In genomic region chr17:5189551-5190351, GRCm38 (mm10) we compare ENCODE assay signal across 8 mouse cellular contexts.
DNase-seq lines count a peak whose midpoint lies in the region; ATAC-seq and TF ChIP-seq lines count a peak whose summit lies in the region.

No protein-coding gene starts in this region.

- peak; percentile 97 for ATAC-seq in heart, embryonic 13.5 days (ENCODE audit: extremely low read depth, insufficient number of reproducible peaks, low FRiP score, low TSS enrichment)
- peak; percentile 96 for ATAC-seq in liver, embryonic 12.5 days
- peak; percentile 98 for ATAC-seq in stomach, embryonic 15.5 days (ENCODE audit: insufficient read depth, low FRiP score, low read depth)

- DNase-seq in brain, embryonic 14.5 days (ENCODE audit: low read depth): peak; percentile 95
- peak; percentile 98 for DNase-seq in kidney, postnatal 10 days
- DNase-seq in natural killer cell, adult 2 months (ENCODE audit: low spot score in 2 of 2): peak; percentile 76 to 77

- H3K27ac ChIP-seq in heart, embryonic 13.5 days (replicated peaks): peak overlapping the region; percentile 100
- peak overlapping the region; percentile 99 for H3K27ac ChIP-seq in liver, embryonic 12.5 days
- H3K27ac ChIP-seq in stomach, embryonic 15.5 days: peak overlapping the region; percentile 100

- H3K36me3 ChIP-seq in C2C12 (ENCODE audit: control insufficient read depth, insufficient read depth): no peaks in the 10 kb centered on the region
- H3K36me3 ChIP-seq in erythroblast, embryonic 14.5 days (ENCODE audit: control insufficient read depth): no peaks in the 10 kb centered on the region; the same call in 1 of the 2 replicates
- no peaks in the 10 kb centered on the region for H3K36me3 ChIP-seq in heart, embryonic 13.5 days
- H3K36me3 ChIP-seq in liver, embryonic 12.5 days: no peaks in the 10 kb centered on the region
- no peaks in the 10 kb centered on the region for H3K36me3 ChIP-seq in stomach, embryonic 15.5 days

- H3K4me2 ChIP-seq in heart, embryonic 13.5 days: peak overlapping the region; percentile 87
- H3K4me2 ChIP-seq in liver, embryonic 12.5 days: peak overlapping the region; percentile 86
- H3K4me2 ChIP-seq in stomach, embryonic 15.5 days: peak overlapping the region; percentile 89

- H3K9ac ChIP-seq in heart, embryonic 13.5 days: peak overlapping the region; percentile 91
- peak overlapping the region; percentile 83 for H3K9ac ChIP-seq in liver, embryonic 12.5 days
- peak overlapping the region; percentile 66 for H3K9ac ChIP-seq in stomach, embryonic 15.5 days

- peak; percentile 66; the same call in 1 of the 2 replicates for TF ChIP-seq POLR2A in brain, embryonic 14.5 days (IDR thresholded peaks at IDR 0.05; ENCODE audit: borderline replicate concordance, extremely low read depth, insufficient read depth, insufficient read length, poor library complexity, severe bottlenecking)

- peaks cover 69% of the 10 kb centered on the region for H3K4me1 ChIP-seq in erythroblast, embryonic 14.5 days (ENCODE audit: control insufficient read depth)
- peaks cover 56% of the 10 kb centered on the region for H3K4me1 ChIP-seq in heart, embryonic 13.5 days
- peaks cover 63% of the 10 kb centered on the region for H3K4me1 ChIP-seq in liver, embryonic 12.5 days
- peaks cover 16% of the 10 kb centered on the region for H3K4me1 ChIP-seq in stomach, embryonic 15.5 days

- H3K79me2 ChIP-seq in C2C12 (ENCODE audit: control insufficient read depth, insufficient read depth): peaks cover 16% of the 10 kb centered on the region

- WGBS in heart, embryonic 13.5 days: 2% methylated on average over 40 of the region's 40 CpGs
- WGBS in liver, embryonic 12.5 days (ENCODE audit: insufficient replicate concordance): 2% methylated on average over 39 of the region's 40 CpGs
- WGBS in stomach, embryonic 15.5 days: 1% methylated on average over 38 of the region's 40 CpGs

- TF ChIP-seq CTCF in C2C12 (IDR thresholded peaks at IDR 0.05; ENCODE audit: control insufficient read depth, insufficient read depth, insufficient read length): peak; percentile 26
- TF ChIP-seq CTCF in brain, embryonic 14.5 days (IDR thresholded peaks at IDR 0.05; ENCODE audit: borderline replicate concordance, extremely low read depth, insufficient read depth, insufficient read length): peak; percentile 27; the same call in 1 of the 2 replicates

- H3K27me3 ChIP-seq in C2C12 (ENCODE audit: control insufficient read depth, insufficient read depth, insufficient read length): no peaks in the 10 kb centered on the region
- no peaks in the 10 kb centered on the region for H3K27me3 ChIP-seq in erythroblast, embryonic 14.5 days (ENCODE audit: control insufficient read depth)
- no peaks in the 10 kb centered on the region for H3K27me3 ChIP-seq in heart, embryonic 13.5 days (replicated peaks)
- no peaks in the 10 kb centered on the region for H3K27me3 ChIP-seq in liver, embryonic 12.5 days (replicated peaks)
- H3K27me3 ChIP-seq in stomach, embryonic 15.5 days (replicated peaks): no peaks in the 10 kb centered on the region

- H3K9me3 ChIP-seq in erythroblast, embryonic 14.5 days (ENCODE audit: control insufficient read depth, low read length): no peaks in the 10 kb centered on the region
- no peaks in the 10 kb centered on the region for H3K9me3 ChIP-seq in heart, embryonic 13.5 days
- no peaks in the 10 kb centered on the region for H3K9me3 ChIP-seq in liver, embryonic 12.5 days (replicated peaks)
- no peaks in the 10 kb centered on the region for H3K9me3 ChIP-seq in stomach, embryonic 15.5 days

- H3K79me3 ChIP-seq in C2C12 (ENCODE audit: low read depth): peaks cover 2% of the 10 kb centered on the region

- peak overlapping the region; percentile 78 for H3ac ChIP-seq in C2C12 (ENCODE audit: control insufficient read depth, insufficient read length, low read depth)

- H3K4me3 ChIP-seq in C2C12 (ENCODE audit: insufficient read depth, poor library complexity, severe bottlenecking): peak overlapping the region; percentile 37
- peak overlapping the region; percentile 74 for H3K4me3 ChIP-seq in erythroblast, embryonic 14.5 days (replicated peaks)
- peak overlapping the region; percentile 65 for H3K4me3 ChIP-seq in heart, embryonic 13.5 days
- H3K4me3 ChIP-seq in liver, embryonic 12.5 days: peak overlapping the region; percentile 66
- peak overlapping the region; percentile 53 for H3K4me3 ChIP-seq in stomach, embryonic 15.5 days (replicated peaks)

TF ChIP-seq in C2C12, 6 proteins besides CTCF, POLR2A, EP300 and RAD21:
- TF ChIP-seq MYOD1 (IDR thresholded peaks at IDR 0.05; ENCODE audit: control insufficient read depth, insufficient read length, low read depth) (no peak), CEBPB (IDR thresholded peaks at IDR 0.05; ENCODE audit: low read depth) (no peak), MYOG (IDR thresholded peaks at IDR 0.05; ENCODE audit: control insufficient read depth, extremely low read depth, insufficient read length) (no peak), MAX (IDR thresholded peaks at IDR 0.05) (no peak), FOSL1 (IDR thresholded peaks at IDR 0.05; ENCODE audit: insufficient read depth, low read length, poor library complexity, severe bottlenecking) (no peak), USF1 (IDR thresholded peaks at IDR 0.05; ENCODE audit: low read depth) (no peak)
TF ChIP-seq in C2C12: peak in this region for 0.

Comparison
In these comparisons a context has a peak if more than half of its experiments do, and no peak if none do; other contexts are left out.
1. Peak in every context shown above with its lines: DNase-seq, ATAC-seq, H3K4me3 ChIP-seq and H3K27ac ChIP-seq.